Mouse (Mus musculus) limb, embryonic 12.5 days (tissue): Measurements from ENCODE around the gene Fkbp9. TPM values are rescaled to one million over a fixed set of nuclear protein-coding genes. Genes with fewer than 3 reads are reported as not detected.

Source experiments
- ATAC-seq: fragments of 200-750 bp; cut with Nextera tagmentation; 2 replicates; pipeline ENCODE4 v1.8.0; 2017; ENCODE audit warnings: low read depth, moderate TSS enrichment; ENCODE audit not compliant: insufficient number of reproducible peaks, insufficient read depth, low FRiP score, low TSS enrichment
- H3K27ac ChIP-seq: fragments of 300-500 bp; sonication (generic); 2 replicates; pipeline ENCODE4 v1.5.1; 2016; ENCODE audit warnings: mild to moderate bottlenecking, moderate library complexity
- H3K27me3 ChIP-seq: fragments of 300-500 bp; sonication (generic); 2 replicates; pipeline ENCODE4 v1.6.1; 2016; ENCODE audit warnings: mild to moderate bottlenecking, moderate library complexity
- H3K36me3 ChIP-seq: fragments of 300-500 bp; sonication (generic); 2 replicates; pipeline ENCODE4 v1.6.1; 2016; ENCODE audit warnings: mild to moderate bottlenecking, moderate library complexity
- H3K4me1 ChIP-seq: fragments of 300-500 bp; sonication (generic); replicated peaks from 2 replicates; pipeline ENCODE4 v1.6.1; 2016
- H3K4me2 ChIP-seq: fragments of 300-500 bp; sonication (generic); 2 replicates; pipeline ENCODE4 v1.6.1; 2016; ENCODE audit warnings: mild to moderate bottlenecking, moderate library complexity
- H3K4me3 ChIP-seq: fragments of 300-500 bp; sonication (generic); replicated peaks from 2 replicates; pipeline ENCODE4 v1.5.1; 2016; ENCODE audit warnings: mild to moderate bottlenecking
- H3K9ac ChIP-seq: fragments of 300-500 bp; sonication (generic); replicated peaks from 2 replicates; pipeline ENCODE4 v1.6.1; 2016; ENCODE audit warnings: mild to moderate bottlenecking, moderate library complexity
- H3K9me3 ChIP-seq: fragments of 300-500 bp; sonication (generic); 2 replicates; pipeline ENCODE4 v1.6.1; 2016; ENCODE audit warnings: mild to moderate bottlenecking, moderate library complexity
- WGBS: fragments of 180-500 bp; shearing (Covaris S2); methylation state at CpG from one replicate; pipeline ENCODE4 v1.1.7; 2016; 5-methylcytosine and 5-hydroxymethylcytosine counted together
- polyA plus RNA-seq: library from polyadenylated mRNA; unstranded; fragments of >200 nt; fragmentation: Nextera tagmentation; extraction: Ambion mirVana; gene quantifications from 2 replicates; pipeline ENCODE4 v1.2.1, GENCODE M21; 2016

The Fkbp9 gene
- polyA plus RNA-seq: 100 and 113 TPM in 2 replicates

- H3K9me3 ChIP-seq: no peaks in the 10 kb centered on the region
- WGBS: under 1% methylated on average over 52 of the region's 58 CpGs
- peaks cover 18% of the 10 kb centered on the region for H3K36me3 ChIP-seq
- H3K4me2 ChIP-seq: peak within 1 kb of the TSS; percentile 66
- no peaks in the 10 kb centered on the region for H3K27me3 ChIP-seq
- peak within 1 kb of the TSS; percentile 68 for H3K4me3 ChIP-seq
- H3K9ac ChIP-seq: peak within 1 kb of the TSS; percentile 83
- ATAC-seq: peak; percentile 93
- H3K27ac ChIP-seq: peak within 1 kb of the TSS; percentile 92
- H3K4me1 ChIP-seq: peaks cover 8% of the 10 kb centered on the region
Observed at GRCm38 (mm10) chr6:56831697-56832406, at the start of gene Fkbp9. Gene Fkbp9, plus strand, starts transcription at chr6:56832059.

- no peak overlapping the region for H3K4me2 ChIP-seq
- H3K4me3 ChIP-seq: no peak overlapping the region
- peaks cover 62% of the 10 kb centered on the region for H3K36me3 ChIP-seq
- no peak overlapping the region for H3K27ac ChIP-seq
- ATAC-seq: no peak
- no peaks in the 10 kb centered on the region for H3K4me1 ChIP-seq
- no peaks in the 10 kb centered on the region for H3K27me3 ChIP-seq
- no peak overlapping the region for H3K9ac ChIP-seq
- WGBS: 93% methylated on average over 4 of the region's 4 CpGs
- H3K9me3 ChIP-seq: no peaks in the 10 kb centered on the region
Observed at GRCm38 (mm10) chr6:56783561-56784272, 48.1 kb upstream of the Fkbp9 start.

- H3K36me3 ChIP-seq: peaks cover 55% of the 10 kb centered on the region
- H3K9ac ChIP-seq: no peak overlapping the region
- no peak overlapping the region for H3K4me2 ChIP-seq
- ATAC-seq: no peak
- no peak overlapping the region for H3K27ac ChIP-seq
- no peak overlapping the region for H3K4me3 ChIP-seq
- H3K4me1 ChIP-seq: no peaks in the 10 kb centered on the region
- no peaks in the 10 kb centered on the region for H3K9me3 ChIP-seq
- no peaks in the 10 kb centered on the region for H3K27me3 ChIP-seq
- 92% methylated on average over 5 of the region's 5 CpGs for WGBS
Observed at GRCm38 (mm10) chr6:56785068-56785467, 46.8 kb upstream of the Fkbp9 start.

GRCm38 (mm10) chr6:56787668-56788067 is 44.2 kb upstream of the Fkbp9 start:
- H3K4me3 ChIP-seq: no peak overlapping the region
- H3K27ac ChIP-seq: no peak overlapping the region
- WGBS: 88% methylated on average over 2 of the region's 2 CpGs
- no peaks in the 10 kb centered on the region for H3K4me1 ChIP-seq
- H3K9me3 ChIP-seq: no peaks in the 10 kb centered on the region; the same call in 1 of the 2 replicates
- H3K27me3 ChIP-seq: no peaks in the 10 kb centered on the region
- no peak for ATAC-seq
- no peak overlapping the region for H3K9ac ChIP-seq
- H3K4me2 ChIP-seq: no peak overlapping the region
- H3K36me3 ChIP-seq: peaks cover 48% of the 10 kb centered on the region

- H3K4me3 ChIP-seq: no peak overlapping the region
Observed at GRCm38 (mm10) chr6:56789336-56789735, 42.5 kb upstream of the Fkbp9 start.

GRCm38 (mm10) chr6:56794834-56795233 is 37.0 kb upstream of the Fkbp9 start:
- Histone ChIP-seq H3K9me3 (no peaks in the 10 kb centered on the region; the same call in 1 of the 2 replicates), H3K27me3 (no peaks in the 10 kb centered on the region), H3K4me3 (no peak overlapping the region), H3K9ac (no peak overlapping the region), H3K4me1 (peaks cover 18% of the 10 kb centered on the region), H3K36me3 (peaks cover 6% of the 10 kb centered on the region; the same call in 1 of the 2 replicates), H3K4me2 (peak overlapping the region; percentile 81), H3K27ac (no peak overlapping the region)
- ATAC-seq: no peak
- WGBS: 91% methylated on average over 5 of the region's 5 CpGs

More at GRCm38 (mm10) chr6:56789336-56789735, 42.5 kb upstream of the Fkbp9 start:
- Histone ChIP-seq H3K9ac (no peak overlapping the region), H3K9me3 (no peaks in the 10 kb centered on the region; the same call in 1 of the 2 replicates), H3K27me3 (no peaks in the 10 kb centered on the region), H3K4me2 (no peak overlapping the region), H3K36me3 (peaks cover 34% of the 10 kb centered on the region), H3K4me1 (no peaks in the 10 kb centered on the region), H3K27ac (no peak overlapping the region)
- 89% methylated on average over 3 of the region's 3 CpGs for WGBS
- no peak for ATAC-seq

GRCm38 (mm10) chr6:56796232-56796631 is 35.6 kb upstream of the Fkbp9 start:
- peaks cover 18% of the 10 kb centered on the region for H3K4me1 ChIP-seq
- H3K27me3 ChIP-seq: no peaks in the 10 kb centered on the region
- H3K9ac ChIP-seq: peak overlapping the region; percentile 95
- WGBS: 12% methylated on average over 8 of the region's 8 CpGs
- no peaks in the 10 kb centered on the region for H3K9me3 ChIP-seq
- peak overlapping the region; percentile 82 for H3K4me3 ChIP-seq
- H3K4me2 ChIP-seq: peak overlapping the region; percentile 81
- H3K27ac ChIP-seq: peak overlapping the region; percentile 99
- no peak for ATAC-seq
- peaks cover 6% of the 10 kb centered on the region; the same call in 1 of the 2 replicates for H3K36me3 ChIP-seq

- H3K4me1 ChIP-seq: peaks cover 18% of the 10 kb centered on the region
- H3K4me2 ChIP-seq: peak overlapping the region; percentile 81
- H3K27ac ChIP-seq: peak overlapping the region; percentile 99
- H3K27me3 ChIP-seq: no peaks in the 10 kb centered on the region
- no peak; the same call in 1 of the 2 replicates for ATAC-seq
- under 1% methylated on average over 16 of the region's 16 CpGs for WGBS
- no peaks in the 10 kb centered on the region for H3K9me3 ChIP-seq
- peak overlapping the region; percentile 82 for H3K4me3 ChIP-seq
- H3K36me3 ChIP-seq: peaks cover 4% of the 10 kb centered on the region; the same call in 1 of the 2 replicates
- peak overlapping the region; percentile 95 for H3K9ac ChIP-seq
Observed at GRCm38 (mm10) chr6:56796668-56797141, 35.2 kb upstream of the Fkbp9 start.

GRCm38 (mm10) chr6:56797311-56798151 is 34.3 kb upstream of the Fkbp9 start, which contains the start of gene Kbtbd2:
Gene Kbtbd2, minus strand, starts transcription at chr6:56797813.
- peak; percentile 92 for ATAC-seq
- peak within 1 kb of the TSS; percentile 81 for H3K4me2 ChIP-seq
- H3K27me3 ChIP-seq: no peaks in the 10 kb centered on the region
- peaks cover 18% of the 10 kb centered on the region for H3K4me1 ChIP-seq
- H3K36me3 ChIP-seq: no peaks in the 10 kb centered on the region
- H3K27ac ChIP-seq: peak within 1 kb of the TSS; percentile 99
- no peaks in the 10 kb centered on the region for H3K9me3 ChIP-seq
- WGBS: under 1% methylated on average over 97 of the region's 98 CpGs
- H3K9ac ChIP-seq: peak within 1 kb of the TSS; percentile 95
- peak within 1 kb of the TSS; percentile 82 for H3K4me3 ChIP-seq

- H3K9ac ChIP-seq: peak overlapping the region; percentile 95
- H3K27ac ChIP-seq: peak overlapping the region; percentile 99
- H3K36me3 ChIP-seq: no peaks in the 10 kb centered on the region
- 19% methylated on average over 8 of the region's 8 CpGs for WGBS
- ATAC-seq: no peak
- peak overlapping the region; percentile 81 for H3K4me2 ChIP-seq
- H3K27me3 ChIP-seq: no peaks in the 10 kb centered on the region
- peaks cover 18% of the 10 kb centered on the region for H3K4me1 ChIP-seq
- H3K4me3 ChIP-seq: peak overlapping the region; percentile 82
- no peaks in the 10 kb centered on the region for H3K9me3 ChIP-seq
Observed at GRCm38 (mm10) chr6:56798152-56798465, 33.8 kb upstream of the Fkbp9 start.
